Mouse (Mus musculus) left cerebral cortex, adult 9 months (tissue): ENCODE measurements around the gene Zc3hav1l.

ENCODE experiments used
- DNase-seq, 2 experiments: peaks; one replicate each; pipeline ENCODE4 v3.0.0; 2022; ENCODE audit warnings: low spot score in 2 of 2

Gene Zc3hav1l

DNA sequence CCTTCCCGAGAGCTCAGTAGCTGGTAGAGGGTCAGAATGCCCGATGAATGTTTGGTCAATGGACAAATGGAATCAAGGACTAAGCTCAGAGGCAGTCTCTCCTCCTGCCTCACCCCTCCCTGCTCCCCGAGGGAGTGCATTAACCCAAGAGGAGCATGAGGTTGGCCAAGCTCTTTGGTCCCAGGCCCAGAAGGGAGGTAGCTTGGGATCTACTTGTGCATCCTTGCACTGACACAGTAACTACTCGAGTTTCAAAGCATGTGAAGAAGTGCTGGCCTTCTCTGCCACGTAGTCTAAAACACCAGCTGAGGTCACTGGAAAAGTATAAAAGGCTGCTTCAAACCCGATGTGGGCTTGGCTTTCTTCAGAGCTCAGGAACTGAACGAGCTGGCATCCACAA, 34.6 kb downstream of the Zc3hav1l start:
- no peak for DNase-seq

DNA sequence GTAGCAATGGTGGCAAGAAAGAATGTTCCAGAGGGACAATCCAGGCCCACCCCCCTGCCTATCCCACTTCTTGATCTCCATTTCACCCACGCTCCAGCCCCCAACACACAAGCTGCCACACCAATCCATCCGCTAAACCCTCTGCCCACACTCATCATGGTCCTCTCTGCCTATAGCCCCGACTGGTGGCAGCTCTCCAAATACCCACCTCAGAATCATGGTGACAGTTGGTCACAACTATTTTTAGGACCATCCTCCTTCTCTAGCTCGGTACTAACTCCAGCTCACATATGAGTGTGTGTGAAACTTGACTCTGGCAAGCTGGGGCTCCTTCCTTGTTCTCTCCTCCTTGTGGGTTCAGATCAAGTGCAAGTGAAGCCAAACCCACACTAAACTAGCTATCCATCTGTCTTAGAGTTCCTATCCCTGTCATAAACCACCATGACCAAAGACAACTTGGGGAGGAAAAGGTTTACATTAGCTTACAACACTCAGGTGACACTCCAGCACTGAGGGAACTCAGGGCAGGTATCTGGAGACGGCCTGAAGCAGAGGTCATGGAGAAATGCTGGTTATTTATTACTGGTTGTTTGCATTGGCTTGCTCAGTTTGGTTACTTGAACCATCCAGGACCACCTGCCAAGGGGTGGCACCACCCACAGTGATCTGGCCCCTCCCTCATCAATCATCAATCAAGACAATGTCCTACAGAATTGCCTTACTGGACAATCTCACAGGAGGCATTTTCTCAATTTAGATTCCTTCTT, 35.5 kb downstream of the Zc3hav1l start:
- DNase-seq, result peak; percentile 70 to 85

DNA sequence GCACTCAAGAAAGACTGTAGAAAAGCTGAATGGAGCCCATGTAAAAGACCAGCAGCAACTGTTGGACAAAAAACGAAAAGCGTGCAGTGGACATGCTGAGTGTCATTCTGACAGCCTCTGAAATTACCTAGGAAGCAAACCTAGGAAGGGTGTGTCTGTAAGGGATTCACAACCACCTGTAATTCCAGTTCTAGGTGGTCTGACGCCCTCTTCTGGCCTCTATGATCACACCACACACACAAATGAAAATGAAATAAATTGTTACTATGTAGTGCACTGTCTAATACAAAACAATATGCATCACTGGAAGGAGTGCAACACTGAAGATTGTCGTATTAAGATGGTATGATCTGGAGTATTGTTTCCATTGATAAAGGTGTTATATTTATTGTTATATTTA, 37.2 kb downstream of the Zc3hav1l start:
- DNase-seq, result no peak

GRCm38 (mm10) chr6:38257506-38257905, 41.6 kb downstream of the Zc3hav1l start:
- no peak for DNase-seq

GRCm38 (mm10) chr6:38256793-38257192, 42.3 kb downstream of the Zc3hav1l start:
- no peak for DNase-seq

- no peak for DNase-seq
These were observed 43.3 kb downstream of the Zc3hav1l start for GRCm38 (mm10) chr6:38255794-38256193.

DNA sequence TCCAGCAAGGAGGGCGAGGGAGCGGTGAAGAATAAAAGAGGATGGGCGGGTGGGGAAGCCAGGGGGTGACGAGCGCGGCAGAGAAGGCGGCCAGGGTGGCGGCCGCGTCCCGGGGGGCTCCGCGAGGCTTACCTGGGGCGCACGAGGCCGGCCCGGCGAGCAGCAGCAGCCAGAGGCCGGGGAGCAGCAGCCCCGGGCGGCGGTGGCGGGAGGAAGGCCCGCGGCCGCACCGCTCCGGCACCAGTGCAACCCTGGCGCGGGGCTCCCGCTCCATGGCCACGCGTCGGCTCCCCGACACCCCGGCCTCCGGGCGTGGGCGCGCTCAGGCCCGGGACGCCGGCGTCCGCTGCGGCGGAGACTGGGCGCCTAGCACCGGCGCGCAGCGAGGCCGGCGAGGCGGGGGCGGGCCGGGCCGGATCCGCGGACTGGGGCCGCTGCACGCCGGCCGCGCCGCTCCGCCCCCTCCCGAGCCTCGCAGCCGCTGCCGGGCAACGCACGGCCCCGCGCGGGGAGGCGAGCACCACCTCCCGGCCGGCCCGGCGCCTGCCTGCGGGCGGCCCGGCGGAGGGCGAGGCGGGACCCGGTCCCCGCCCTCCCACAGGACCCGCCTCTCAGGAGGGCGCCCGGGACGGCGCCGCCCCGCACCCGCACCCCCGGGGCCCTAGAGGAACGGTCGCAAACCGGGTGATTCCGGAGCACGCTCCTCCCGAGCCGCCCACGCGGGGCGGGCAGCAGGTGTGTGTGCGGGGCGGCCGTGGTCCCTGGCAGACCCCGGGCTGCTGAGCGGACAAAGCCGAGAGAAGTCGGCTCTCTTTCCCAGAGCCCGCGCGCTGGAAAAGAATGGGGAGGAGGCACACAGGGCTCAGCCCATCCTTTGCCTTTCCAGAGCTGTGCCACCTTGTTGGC, 45.1 kb downstream of the Zc3hav1l start, which contains the start of gene D630045J12Rik:
TSS of gene D630045J12Rik (minus strand) at position 274 of the 906 bp plus-strand sequence.
- no peak for DNase-seq

DNA sequence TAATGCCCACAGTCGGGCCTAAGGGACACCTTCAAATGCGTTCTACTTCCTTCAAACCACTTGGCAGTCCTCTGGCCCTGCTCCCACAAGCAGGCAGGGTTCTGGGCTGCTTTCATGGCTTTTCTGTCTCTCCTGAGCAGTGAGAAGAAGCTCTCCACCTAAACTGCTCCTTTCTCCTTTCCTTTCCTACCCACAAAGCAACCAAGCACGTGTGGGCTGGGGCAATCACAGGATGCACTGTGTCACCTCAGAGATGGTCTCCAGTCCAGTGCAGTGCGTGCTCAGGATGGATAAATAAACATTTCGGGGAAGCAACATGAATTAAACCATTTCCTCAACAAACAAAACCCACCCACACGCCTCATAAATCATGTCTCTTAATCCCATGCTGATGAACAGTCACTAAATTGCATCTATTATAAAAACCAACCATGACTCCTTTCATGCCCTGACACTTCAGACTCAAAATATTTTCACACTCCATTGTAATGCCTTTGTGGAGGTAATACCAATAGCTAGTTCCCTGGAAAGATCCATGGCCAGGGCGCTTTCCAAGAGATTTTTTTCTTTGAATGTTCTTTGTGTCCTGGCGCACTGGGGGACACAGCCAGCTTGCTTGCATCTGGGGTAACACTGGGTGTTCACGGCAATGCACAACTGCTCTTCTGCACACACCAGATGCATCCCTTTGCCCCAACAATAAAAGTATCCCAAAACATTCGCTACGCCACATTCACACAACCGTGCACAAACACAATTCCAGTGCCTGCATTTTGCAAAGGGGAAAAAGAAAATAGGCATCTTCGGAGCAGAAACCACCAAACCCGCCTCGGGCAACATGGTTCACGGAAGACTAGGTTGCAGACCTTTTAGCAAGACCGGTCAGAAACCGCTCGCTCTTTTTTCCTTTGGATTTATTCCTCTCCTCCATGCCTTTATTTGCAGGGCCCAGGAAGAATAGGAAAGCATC, 46.0 kb downstream of the Zc3hav1l start:
- no peak for DNase-seq

DNA sequence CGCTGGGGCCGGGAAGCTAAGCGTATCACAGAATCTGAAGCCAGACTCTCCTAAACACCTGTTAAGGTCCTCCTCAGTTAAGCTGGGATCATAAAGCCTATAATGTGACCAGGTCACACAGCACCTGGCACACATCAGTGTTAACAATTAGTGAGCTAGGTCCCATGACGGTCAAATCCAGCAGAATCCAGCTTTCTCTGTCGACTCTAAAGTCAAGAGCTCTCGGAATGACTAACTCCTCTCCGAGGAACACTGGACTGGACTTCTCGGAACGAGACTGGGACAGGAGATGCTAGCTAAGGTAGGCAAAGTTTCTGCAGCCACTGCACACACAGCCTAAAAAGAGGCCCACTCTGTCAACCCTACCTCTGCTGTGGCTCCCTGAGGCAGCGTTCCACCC, 46.9 kb downstream of the Zc3hav1l start:
- DNase-seq, result no peak

GRCm38 (mm10) chr6:38251464-38251863, 47.6 kb downstream of the Zc3hav1l start:
- DNase-seq, result no peak

- DNase-seq, result no peak
These were observed 51.7 kb downstream of the Zc3hav1l start for GRCm38 (mm10) chr6:38247362-38247761.

GRCm38 (mm10) chr6:38244806-38245205, 54.3 kb downstream of the Zc3hav1l start:
- no peak for DNase-seq

GRCm38 (mm10) chr6:38244167-38244566, 54.9 kb downstream of the Zc3hav1l start:
- no peak for DNase-seq

- DNase-seq, result no peak
These were observed 56.2 kb downstream of the Zc3hav1l start for GRCm38 (mm10) chr6:38242833-38243232.

DNA sequence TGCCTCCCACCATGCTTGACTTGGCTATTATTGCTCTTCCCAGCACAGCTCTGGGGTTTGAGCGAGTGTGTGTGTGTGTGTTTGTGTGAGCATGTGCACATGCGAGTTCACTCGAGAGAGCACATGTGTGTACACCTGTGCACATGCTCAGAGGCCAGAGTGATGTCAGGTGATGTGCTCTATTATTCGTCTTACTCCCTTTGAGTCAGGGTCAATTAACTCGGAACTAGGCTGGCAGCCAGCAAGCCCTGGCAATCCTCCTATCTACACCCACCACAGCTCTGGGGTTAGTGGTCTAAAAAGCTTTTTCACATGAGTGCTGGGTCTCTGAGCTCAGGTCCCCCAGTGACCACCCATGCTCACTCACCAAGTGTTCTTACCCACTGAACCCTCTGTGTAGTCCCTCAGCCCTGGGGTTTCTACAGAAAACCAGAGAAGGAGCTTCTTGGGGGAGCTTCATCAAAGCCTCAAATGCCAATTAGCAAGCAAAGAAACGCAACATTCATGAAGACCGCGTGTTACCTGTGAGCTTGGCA, 56.7 kb downstream of the Zc3hav1l start:
- DNase-seq, result no peak

DNA sequence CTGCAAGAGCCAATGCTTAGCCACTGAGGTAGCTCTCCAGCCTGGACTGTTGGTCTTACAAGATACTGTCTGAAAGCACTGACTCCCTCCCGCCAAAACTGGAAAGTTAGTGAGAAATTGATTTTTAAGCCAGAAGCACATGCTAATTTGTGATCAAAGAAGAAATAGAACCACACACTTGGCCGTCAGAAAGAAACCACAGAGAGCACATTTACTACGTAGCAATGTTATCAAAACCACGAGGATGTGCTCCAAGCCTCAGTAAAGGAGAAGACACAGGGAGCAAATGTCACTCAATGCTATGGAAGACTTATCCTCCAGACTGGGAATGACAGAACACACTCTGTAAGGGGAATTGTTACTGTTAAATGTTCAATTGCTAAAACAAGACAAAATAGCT, 57.6 kb downstream of the Zc3hav1l start:
- DNase-seq, result no peak

GRCm38 (mm10) chr6:38240618-38241017, 58.4 kb downstream of the Zc3hav1l start:
- peak; percentile 74 for DNase-seq

- no peak for DNase-seq
These were observed 60.7 kb downstream of the Zc3hav1l start for GRCm38 (mm10) chr6:38238382-38238781.
